Mouse (Mus musculus): Measurements from ENCODE around the gene Ube2s. TPM values are rescaled to one million over a fixed set of nuclear protein-coding genes. Genes with fewer than 3 reads are reported as not detected.
"Not testable (repeated sequence)": the region's sequence is repeated elsewhere in the genome, so short reads cannot be mapped to it uniquely, and the experiment has no call there.

Gene Ube2s
- total RNA-seq, 4 experiments from 2014 or later: 113 to 119 (median 116) TPM

DNA sequence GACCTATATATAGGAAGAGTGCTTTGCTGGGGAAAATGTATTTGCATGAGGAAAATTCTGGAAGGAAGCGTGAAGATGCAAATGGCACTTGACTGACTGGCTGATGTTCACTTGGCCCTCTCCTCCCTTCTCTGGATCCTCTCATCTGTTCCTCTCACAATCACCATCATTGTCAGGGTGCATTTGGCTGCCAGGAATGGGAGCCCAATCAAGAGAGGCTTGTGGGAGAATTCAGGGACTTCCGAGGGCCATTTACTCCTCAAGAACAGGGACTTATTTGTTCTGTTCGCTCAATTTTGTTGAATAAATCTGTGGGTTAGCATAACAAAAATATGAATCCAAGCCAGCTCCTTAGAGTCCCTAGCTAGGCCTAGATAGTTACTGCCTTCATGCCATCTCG, 9.3 kb upstream of the Ube2s start:
- DNase-seq (ENCODE audit: low spot score in 2 of 2): peak in 1 of 2 experiments; percentile 65

DNA sequence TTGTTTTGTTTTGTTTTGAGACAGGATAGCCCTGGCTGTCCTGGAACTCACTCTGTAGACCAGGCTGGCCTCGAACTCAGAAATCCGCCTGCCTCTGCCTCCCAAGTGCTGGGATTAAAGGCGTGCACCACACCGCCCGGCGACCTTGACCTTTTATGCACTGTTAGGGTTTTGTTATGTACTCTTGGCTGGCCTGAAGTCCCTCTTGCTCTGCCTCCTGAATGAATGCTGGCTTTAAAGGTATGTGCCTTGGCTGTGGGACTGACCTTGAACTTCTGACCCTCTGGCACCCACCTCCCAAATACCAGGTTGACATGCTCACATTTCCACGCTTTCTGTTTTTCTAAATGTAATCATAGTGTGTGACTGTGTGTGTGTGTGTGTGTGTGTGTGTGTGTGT, 8.5 kb upstream of the Ube2s start:
- DNase-seq (ENCODE audit: low spot score in 2 of 2): not testable (repeated sequence)

DNA sequence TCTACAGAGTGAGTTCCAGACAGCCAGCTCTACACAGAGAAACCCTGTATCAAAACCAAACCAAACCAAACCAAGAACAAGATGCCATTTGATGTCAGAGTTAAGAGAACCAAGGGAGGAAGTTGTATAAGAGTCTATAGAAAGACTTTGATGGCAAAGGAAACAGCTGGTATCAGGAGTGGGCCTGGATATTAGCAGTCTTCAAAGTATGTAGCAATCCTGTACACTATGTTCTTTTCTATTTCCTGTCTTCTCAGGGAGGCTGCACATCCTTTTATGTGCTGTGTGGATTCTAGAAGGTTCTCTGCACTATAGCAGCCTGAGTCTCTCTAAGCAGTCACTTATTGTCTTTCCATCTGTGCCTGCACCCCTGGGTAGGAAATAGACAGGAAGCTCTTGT, 4.2 kb upstream of the Ube2s start:
- no peak for DNase-seq (ENCODE audit: low spot score in 2 of 2)

DNA sequence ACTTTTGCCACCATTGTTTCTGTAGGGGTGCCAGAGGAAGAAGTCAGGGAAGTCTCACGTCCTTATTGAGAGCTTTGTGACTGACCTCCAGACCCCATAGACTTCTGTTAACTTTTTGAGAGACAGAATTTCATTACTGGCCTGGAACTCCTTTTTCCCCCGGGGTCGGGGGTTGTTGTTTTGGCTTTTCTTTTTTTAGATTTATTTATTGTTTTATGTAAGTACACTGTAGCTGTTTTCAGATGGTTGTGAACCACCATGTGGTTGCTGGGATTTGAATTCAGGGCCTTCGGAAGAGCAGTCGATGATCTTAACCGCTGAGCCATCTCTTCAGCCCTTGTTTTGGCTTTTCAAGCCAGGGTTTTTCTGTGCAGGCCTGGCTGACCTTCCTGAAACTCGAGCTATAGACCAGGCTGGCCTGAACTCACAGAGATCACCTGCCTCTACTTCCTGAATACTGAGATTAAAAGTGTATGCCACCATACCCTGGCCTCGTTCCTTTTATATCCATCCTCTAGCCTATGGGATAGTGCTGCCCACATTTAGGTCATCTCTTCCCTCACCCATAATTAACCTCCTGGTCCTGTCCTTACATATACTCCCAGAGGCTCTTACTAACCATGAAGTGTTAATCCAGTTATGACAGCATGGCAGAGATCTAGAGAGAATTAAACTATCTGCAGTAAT, 858 bp upstream of the Ube2s start:
- DNase-seq (ENCODE audit: low spot score in 2 of 2): no peak

DNA sequence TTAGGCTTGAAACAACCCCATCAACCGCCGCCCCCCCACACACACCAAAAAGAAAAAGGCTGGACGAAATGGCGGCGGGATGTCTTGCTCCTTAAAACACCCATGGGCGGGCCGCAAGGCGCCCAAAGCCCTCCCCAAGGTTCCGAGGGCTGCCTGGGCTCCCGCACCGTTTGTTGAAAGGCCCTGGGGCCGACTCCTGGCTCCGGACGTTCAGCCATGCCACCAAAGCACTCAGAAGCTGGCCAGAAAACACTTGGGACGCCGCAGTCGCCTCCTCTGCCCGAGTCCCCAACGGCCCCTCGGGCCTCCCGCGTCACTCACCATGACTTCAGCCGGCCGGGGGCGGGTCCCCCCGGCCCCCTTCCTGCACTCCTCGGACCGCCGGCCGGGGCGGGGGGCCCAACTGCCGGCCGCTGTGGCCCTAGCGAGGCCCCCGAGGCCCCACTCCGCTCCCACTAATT, 518 bp downstream of the Ube2s start:
- peak in 1 of 2 experiments; percentile 49 for DNase-seq (ENCODE audit: low spot score in 2 of 2)

DNA sequence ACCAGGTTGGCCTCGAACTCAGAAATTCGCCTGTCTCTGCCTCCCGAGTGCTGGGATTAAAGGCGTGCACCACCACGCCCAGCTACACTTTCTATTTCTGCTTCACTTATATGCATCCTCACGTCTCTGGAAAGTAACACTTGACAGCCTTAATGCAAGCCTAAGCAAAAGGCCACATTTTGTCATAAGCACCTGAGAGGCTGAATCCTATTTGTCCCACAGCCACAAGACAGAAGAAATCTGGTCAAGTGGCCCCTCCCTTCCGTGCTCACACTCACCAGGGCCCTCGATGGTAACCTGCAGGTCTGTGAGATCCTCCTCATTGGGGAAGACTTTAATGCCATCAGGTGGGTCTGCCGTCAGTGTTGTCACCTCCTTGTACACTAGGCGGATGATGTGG, 1.3 kb downstream of the Ube2s start:
- not testable (repeated sequence) for DNase-seq (ENCODE audit: low spot score in 2 of 2)

DNA sequence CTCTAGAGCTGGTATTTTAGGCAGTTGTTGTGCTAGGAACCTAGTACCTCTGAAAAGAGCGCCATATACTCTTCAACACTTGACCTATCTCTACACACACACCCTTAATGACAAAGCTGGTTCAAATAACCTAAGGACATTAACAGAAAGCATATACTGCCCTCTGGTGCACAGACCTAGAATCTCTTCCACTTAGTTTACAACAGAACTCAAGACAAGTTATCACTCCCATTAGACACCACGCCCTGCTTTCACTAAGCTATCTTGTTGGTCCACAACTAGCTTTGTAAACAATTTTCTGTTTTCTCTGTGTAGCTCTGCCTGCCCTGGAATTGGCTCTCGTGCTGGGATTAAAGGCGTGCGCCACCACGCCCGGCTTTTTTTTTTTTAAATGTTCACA, 5.7 kb downstream of the Ube2s start:
- DNase-seq (ENCODE audit: low spot score in 2 of 2): no peak

GRCm38 (mm10) chr7:4802247-4802646, 10.1 kb downstream of the Ube2s start:
- no peak for DNase-seq (ENCODE audit: low spot score in 2 of 2)

- no peak for DNase-seq (ENCODE audit: low spot score in 2 of 2)
Observed at GRCm38 (mm10) chr7:4795767-4796433, 16.5 kb downstream of the Ube2s start.

DNA sequence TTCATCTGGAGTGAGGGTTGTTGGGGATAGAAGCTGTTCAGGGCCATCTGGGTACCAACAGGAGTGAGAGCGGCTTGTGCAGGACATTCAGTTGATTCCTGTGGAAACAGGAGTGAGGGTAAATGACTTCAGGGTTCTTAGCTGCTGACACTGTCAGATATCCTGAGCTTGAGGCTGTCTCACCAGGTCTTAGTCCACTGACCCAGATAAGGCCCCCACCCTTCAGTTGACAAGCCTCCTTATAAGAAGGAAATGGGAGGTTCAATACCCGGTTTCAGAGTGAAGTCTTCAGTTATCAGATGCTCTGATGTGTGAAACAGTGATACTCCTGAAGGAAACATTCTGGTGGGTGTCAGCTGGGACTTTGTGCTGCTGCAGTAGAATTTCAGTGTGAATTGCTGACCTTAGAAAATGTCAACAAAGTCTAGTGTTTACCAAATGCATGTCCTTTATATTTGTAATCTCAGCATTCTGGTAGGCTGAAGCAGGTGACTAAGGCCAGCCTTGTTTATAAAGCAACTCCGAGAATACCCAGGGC, 17.7 kb downstream of the Ube2s start:
- DNase-seq (ENCODE audit: low spot score in 2 of 2): no peak

GRCm38 (mm10) chr7:4793674-4794073, 18.7 kb downstream of the Ube2s start:
- DNase-seq (ENCODE audit: low spot score in 2 of 2): no peak

- DNase-seq (ENCODE audit: low spot score in 2 of 2): peak in 1 of 2 experiments; percentile 19
Observed at GRCm38 (mm10) chr7:4793248-4793647, 19.1 kb downstream of the Ube2s start.

- DNase-seq (ENCODE audit: low spot score in 2 of 2): peak; percentile 93 to 94
Observed at GRCm38 (mm10) chr7:4792278-4793212, 19.8 kb downstream of the Ube2s start, which contains the start of gene Rpl28. Gene Rpl28, plus strand, starts transcription at chr7:4792874.

DNA sequence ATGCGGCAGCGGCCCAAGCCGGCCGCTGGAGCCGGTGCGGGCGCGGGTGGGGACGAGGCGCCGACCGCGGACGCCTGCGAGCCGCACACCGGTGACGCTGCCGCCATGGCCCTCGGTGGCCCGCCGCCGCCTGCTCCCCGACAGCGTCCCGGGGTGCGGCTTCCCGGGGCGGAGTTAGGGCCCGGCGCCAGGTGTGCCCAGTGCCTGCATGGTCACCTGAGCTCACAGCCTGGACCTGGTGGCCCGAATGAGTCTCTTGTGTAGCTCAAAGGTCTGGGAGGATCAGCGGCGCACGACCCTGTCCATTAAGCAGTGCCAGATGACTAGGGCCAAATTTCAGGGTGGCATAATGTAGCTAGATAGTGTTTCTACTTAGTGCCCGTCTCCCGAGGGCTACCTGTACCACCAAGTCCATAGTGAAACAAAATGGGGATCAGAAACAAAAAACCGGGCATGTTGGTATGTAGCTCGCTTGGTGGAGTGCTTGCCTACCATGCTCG, 22.9 kb downstream of the Ube2s start, which contains the start of gene Tmem238:
Gene Tmem238 (minus strand): TSS at position 221 of the 500 bp plus-strand sequence.
- no peak for DNase-seq (ENCODE audit: low spot score in 2 of 2)

- DNase-seq (ENCODE audit: low spot score in 2 of 2): peak in 1 of 2 experiments; percentile 52
Observed at GRCm38 (mm10) chr7:4788499-4789435, 23.6 kb downstream of the Ube2s start.

DNA sequence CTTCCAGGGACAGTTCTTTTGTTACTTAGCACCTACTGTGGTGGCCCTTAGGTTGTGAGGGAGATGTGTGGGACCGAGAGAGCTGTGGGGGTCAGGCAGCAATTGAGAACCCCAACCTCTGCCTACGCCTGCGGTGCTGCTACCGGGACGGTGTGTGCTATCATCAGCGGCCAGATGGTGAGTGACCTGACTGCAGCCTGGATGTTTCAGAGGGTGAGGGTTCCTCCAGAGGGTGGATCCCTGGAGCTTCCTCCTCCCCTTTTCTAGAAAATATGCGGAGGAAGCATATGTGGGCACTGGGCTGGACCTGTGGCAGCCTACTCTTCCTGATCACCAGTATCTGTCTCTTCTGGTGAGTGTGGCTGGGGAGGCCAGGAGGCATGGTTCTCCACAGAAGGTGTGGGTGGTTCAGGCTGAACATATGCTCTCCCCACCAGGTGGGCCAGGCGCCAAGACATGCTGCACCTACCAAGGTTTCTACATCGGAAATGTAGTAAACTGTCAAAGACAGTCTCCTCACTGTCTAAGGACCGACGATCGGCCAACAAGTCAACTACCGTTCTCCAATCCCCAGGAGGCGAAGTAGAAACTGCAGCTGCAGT, 28.6 kb downstream of the Ube2s start:
- no peak for DNase-seq (ENCODE audit: low spot score in 2 of 2)

GRCm38 (mm10) chr7:4782759-4783158, 29.6 kb downstream of the Ube2s start, which contains the start of the genes Il11 and Tmem190:
Gene Il11, minus strand, starts transcription at chr7:4782859.
Gene Tmem190, plus strand, starts transcription at chr7:4782937.
- no peak for DNase-seq (ENCODE audit: low spot score in 2 of 2)

GRCm38 (mm10) chr7:4782130-4782529, 30.3 kb downstream of the Ube2s start:
- no peak for DNase-seq (ENCODE audit: low spot score in 2 of 2)

DNA sequence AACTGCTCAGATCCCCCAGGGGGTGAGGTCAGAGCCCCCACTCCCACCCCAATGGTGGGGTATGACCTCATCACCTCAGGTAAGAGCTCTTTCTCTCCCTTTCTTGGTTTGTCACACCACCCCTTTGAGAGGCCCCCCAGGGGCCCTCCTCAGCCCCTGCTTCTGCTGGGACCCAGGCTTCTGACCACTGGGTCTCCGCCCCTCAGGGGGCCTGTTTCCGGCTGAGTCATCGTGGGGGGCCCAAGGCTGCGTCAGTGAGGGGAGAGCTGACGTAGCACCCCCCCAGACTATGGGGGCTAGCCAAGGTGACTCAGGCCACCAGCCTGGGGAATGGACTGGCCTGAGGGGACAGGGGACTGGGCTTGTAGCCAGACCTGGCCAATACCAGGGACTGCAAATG, 32.5 kb downstream of the Ube2s start:
- no peak for DNase-seq (ENCODE audit: low spot score in 2 of 2)
